Mouse (Mus musculus) megakaryocyte, embryonic 14.5 days (primary cell): ENCODE measurements around the gene Ubr2.

Experiments used
- FLI1 ChIP-seq: IDR thresholded peaks from 2 replicates; pipeline ENCODE4 v1.6.1; 2012; ENCODE audit warnings: low read length, inconsistent platforms, mixed read lengths
- GATA1 ChIP-seq: IDR thresholded peaks from 3 replicates; pipeline ENCODE4 v1.6.1; 2012; ENCODE audit warnings: mixed read lengths, low read length, inconsistent platforms, borderline replicate concordance

DNA sequence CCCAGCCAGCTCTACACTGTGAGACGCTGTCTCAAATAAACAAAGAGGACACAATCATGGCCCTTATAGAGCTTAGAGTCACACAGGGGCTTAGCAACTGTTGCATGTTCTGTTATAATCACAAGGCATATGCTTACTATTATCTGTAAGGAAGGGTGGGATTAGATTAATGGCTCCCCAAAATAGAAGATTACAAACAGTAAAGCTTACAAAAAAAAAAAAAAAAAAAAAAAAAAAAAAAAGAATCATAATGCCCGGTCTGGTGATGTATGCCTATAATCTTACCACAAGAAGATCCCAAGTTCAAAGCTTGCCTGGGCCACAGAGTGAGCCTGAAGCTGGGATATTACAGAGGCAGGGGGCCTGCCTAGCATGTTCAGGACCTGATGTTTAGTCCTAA is 130.0 kb downstream of the Ubr2 start:
- TF ChIP-seq GATA1 (no peak), FLI1 (no peak)
